Mouse (Mus musculus) testis, adult 2 months (tissue): ENCODE results near the gene Cdca7l.

Source experiments
- CTCF ChIP-seq: fragments of 200-500 bp; IDR thresholded peaks from 2 replicates; pipeline ENCODE4 v1.5.1; 2012; ENCODE audit warnings: low read depth, mild to moderate bottlenecking, inconsistent platforms, low read length, moderate library complexity; ENCODE audit not compliant: control insufficient read depth, insufficient read depth, insufficient replicate concordance
- POLR2A ChIP-seq: fragments of 200-500 bp; IDR thresholded peaks from 2 replicates; pipeline ENCODE4 v1.6.1; 2012; ENCODE audit warnings: low read depth, mild to moderate bottlenecking, inconsistent platforms, low read length, moderate library complexity; ENCODE audit not compliant: control insufficient read depth

- TF ChIP-seq POLR2A (no peak), CTCF (no peak)
These were observed 15.5 kb upstream of the Cdca7l start for GRCm38 (mm10) chr12:117788513-117789011.
